Mouse (Mus musculus) bone marrow, adult 2 months (tissue): Measurements from ENCODE around the gene Srl.

Experiments
- CTCF ChIP-seq: fragments of 200-500 bp; IDR thresholded peaks from 2 replicates; pipeline ENCODE4 v1.5.1; 2011; ENCODE audit warnings: low read length, control low read depth; ENCODE audit not compliant: control insufficient read depth, insufficient read depth
- POLR2A ChIP-seq: fragments of 200-500 bp; IDR thresholded peaks from 2 replicates; pipeline ENCODE4 v1.6.1; 2011; ENCODE audit warnings: low read depth, mild to moderate bottlenecking, control low read depth, low read length, borderline replicate concordance; ENCODE audit not compliant: control insufficient read depth

GRCm38 (mm10) chr16:4521735-4522530, 19.7 kb downstream of the Srl start:
- TF ChIP-seq CTCF (no peak), POLR2A (no peak)
